Mouse (Mus musculus) hindbrain, embryonic 13.5 days (tissue): ENCODE data around the gene Mtrex. TPM values are rescaled to one million over a fixed set of nuclear protein-coding genes. Genes with fewer than 3 reads are reported as not detected.

Experiments
- ATAC-seq: fragments of 200-750 bp; cut with Nextera tagmentation; 2 replicates; pipeline ENCODE4 v1.8.0; 2017; ENCODE audit warnings: moderate TSS enrichment; ENCODE audit not compliant: low FRiP score
- H3K27ac ChIP-seq: fragments of 300-500 bp; sonication (generic); 2 replicates; pipeline ENCODE4 v1.5.1; 2015; ENCODE audit warnings: inconsistent platforms, mild to moderate bottlenecking, moderate library complexity
- H3K27me3 ChIP-seq: fragments of 300-500 bp; sonication (generic); 2 replicates; pipeline ENCODE4 v1.6.1; 2015; ENCODE audit warnings: mild to moderate bottlenecking, inconsistent platforms
- H3K36me3 ChIP-seq: fragments of 300-500 bp; sonication (generic); 2 replicates; pipeline ENCODE4 v1.6.1; 2015; ENCODE audit warnings: mild to moderate bottlenecking, inconsistent platforms
- H3K4me1 ChIP-seq: fragments of 300-500 bp; sonication (generic); replicated peaks from 2 replicates; pipeline ENCODE4 v1.6.1; 2015; ENCODE audit warnings: inconsistent platforms
- H3K4me2 ChIP-seq: fragments of 300-500 bp; sonication (generic); 2 replicates; pipeline ENCODE4 v1.6.1; 2015; ENCODE audit warnings: inconsistent platforms, mild to moderate bottlenecking, moderate library complexity
- H3K4me3 ChIP-seq: fragments of 300-500 bp; sonication (generic); 2 replicates; pipeline ENCODE4 v1.5.1; 2015; ENCODE audit warnings: mild to moderate bottlenecking, inconsistent platforms
- H3K9ac ChIP-seq: fragments of 300-500 bp; sonication (generic); 2 replicates; pipeline ENCODE4 v1.6.1; 2015; ENCODE audit warnings: mild to moderate bottlenecking, inconsistent platforms
- H3K9me3 ChIP-seq: fragments of 300-500 bp; sonication (generic); 2 replicates; pipeline ENCODE4 v1.6.1; 2016; ENCODE audit warnings: inconsistent platforms
- WGBS: fragments of 180-500 bp; shearing (Covaris S2); methylation state at CpG from one replicate; pipeline ENCODE4 v1.1.7; 2015; 5-methylcytosine and 5-hydroxymethylcytosine counted together
- polyA plus RNA-seq: library from polyadenylated mRNA; unstranded; fragments of >200 nt; fragmentation: Nextera tagmentation; extraction: Ambion mirVana; gene quantifications from 2 replicates; pipeline ENCODE4 v1.2.1, GENCODE M21; 2015

Mtrex gene
- polyA plus RNA-seq, 1 experiment from 2014 or later, result 66.8 TPM

- WGBS, result 97% methylated on average over 1 of the region's 1 CpGs
- no peak overlapping the region for H3K4me2 ChIP-seq
- H3K36me3 ChIP-seq, result peaks cover 58% of the 10 kb centered on the region
- no peak for ATAC-seq
- 0 out of 2 replicates have a peak, but pooled peaks cover 4% of the 10 kb centered on the region for H3K4me1 ChIP-seq
- H3K27ac ChIP-seq, result no peak overlapping the region
- H3K4me3 ChIP-seq, result no peak overlapping the region
- H3K9ac ChIP-seq, result no peak overlapping the region
- H3K9me3 ChIP-seq, result no peaks in the 10 kb centered on the region
- no peaks in the 10 kb centered on the region for H3K27me3 ChIP-seq
Measured at GRCm38 (mm10) chr13:112862978-112863677, 64.1 kb downstream of the Mtrex start.

DNA sequence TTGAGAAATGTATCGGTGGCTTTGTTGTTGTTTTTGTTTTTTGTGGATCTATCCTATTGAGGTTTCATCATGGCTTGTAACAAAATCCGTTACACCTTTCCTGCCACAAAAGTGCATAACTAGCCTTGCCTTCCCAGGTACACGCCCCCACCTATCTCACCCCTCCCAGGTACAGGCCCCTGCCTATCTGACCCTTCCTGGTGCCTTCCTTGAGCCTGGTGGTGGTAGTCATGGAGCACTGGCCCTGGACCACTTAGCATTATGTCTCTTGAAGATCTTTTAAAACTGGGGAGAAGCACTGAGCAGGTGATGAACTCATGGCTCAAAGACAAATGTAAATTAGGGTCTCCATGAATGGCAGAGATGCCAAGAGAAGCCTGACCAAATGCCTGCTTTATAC is 64.9 kb downstream of the Mtrex start:
- Histone ChIP-seq H3K27me3 (no peaks in the 10 kb centered on the region), H3K4me1 (0 out of 2 replicates have a peak, but pooled peaks cover 4% of the 10 kb centered on the region), H3K9ac (no peak overlapping the region), H3K4me2 (no peak overlapping the region), H3K27ac (no peak overlapping the region), H3K36me3 (peaks cover 52% of the 10 kb centered on the region), H3K4me3 (no peak overlapping the region), H3K9me3 (no peaks in the 10 kb centered on the region)
- no peak for ATAC-seq
- WGBS, result 76% methylated on average over 3 of the region's 3 CpGs

DNA sequence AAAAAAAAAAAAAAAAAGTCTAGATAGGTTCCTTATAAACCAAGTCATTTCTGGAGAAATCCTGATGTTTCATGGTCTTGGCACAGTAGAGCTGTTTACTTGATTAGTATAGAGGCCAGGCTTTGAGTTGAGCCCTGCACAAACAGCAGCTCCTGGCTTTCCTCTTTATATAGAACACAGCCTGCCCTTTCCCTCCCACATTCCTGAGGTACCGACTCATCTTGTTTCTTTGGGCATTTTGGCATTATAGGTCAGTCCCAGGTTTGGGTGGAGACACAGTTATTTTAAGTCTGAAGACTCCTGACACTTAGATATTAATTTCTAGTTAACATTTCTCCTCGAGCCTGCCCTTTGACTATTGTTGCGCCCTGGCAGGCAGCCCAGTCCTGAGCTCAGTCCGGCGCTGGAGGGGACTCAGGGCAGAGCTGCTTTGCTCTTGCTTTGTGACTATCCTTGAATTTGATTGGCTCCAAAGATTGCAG is 65.3 kb downstream of the Mtrex start:
- WGBS, result 41% methylated on average over 5 of the region's 5 CpGs
- H3K36me3 ChIP-seq, result peaks cover 54% of the 10 kb centered on the region
- no peaks in the 10 kb centered on the region for H3K27me3 ChIP-seq

GRCm38 (mm10) chr13:112860911-112861310 is 66.3 kb downstream of the Mtrex start:
- H3K4me1 ChIP-seq, result 0 out of 2 replicates have a peak, but pooled peaks cover 4% of the 10 kb centered on the region
- peaks cover 47% of the 10 kb centered on the region for H3K36me3 ChIP-seq
- no peaks in the 10 kb centered on the region for H3K27me3 ChIP-seq
- no peaks in the 10 kb centered on the region for H3K9me3 ChIP-seq
- no peak overlapping the region for H3K4me2 ChIP-seq
- no peak overlapping the region for H3K4me3 ChIP-seq
- no peak for ATAC-seq
- WGBS, result 93% methylated on average over 9 of the region's 9 CpGs
- no peak overlapping the region for H3K9ac ChIP-seq
- no peak overlapping the region for H3K27ac ChIP-seq

More for the DNA sequence above, 65.3 kb downstream of the Mtrex start:
- Histone ChIP-seq H3K27ac (no peak overlapping the region), H3K4me2 (no peak overlapping the region), H3K4me3 (no peak overlapping the region), H3K4me1 (0 out of 2 replicates have a peak, but pooled peaks cover 4% of the 10 kb centered on the region), H3K9me3 (no peaks in the 10 kb centered on the region), H3K9ac (no peak overlapping the region)
- no peak for ATAC-seq

DNA sequence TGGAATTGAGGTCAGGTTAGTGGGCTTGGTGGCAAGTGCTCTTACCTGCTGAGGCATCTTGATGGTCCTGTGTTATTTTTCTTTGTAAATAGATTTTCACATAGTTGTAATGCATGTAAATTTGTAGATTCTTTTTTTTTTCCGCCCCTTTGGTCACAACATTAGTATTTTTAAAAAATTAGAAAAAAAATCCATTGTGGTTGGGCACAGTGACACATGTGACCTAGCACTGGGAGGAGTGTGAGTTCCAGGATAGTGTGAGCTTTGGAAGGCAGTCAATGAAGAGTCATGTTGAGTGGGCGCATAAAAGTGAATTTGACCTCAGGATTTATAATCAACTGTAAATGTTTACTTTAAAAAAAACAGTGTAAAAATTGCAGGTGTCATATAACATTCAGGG is 66.8 kb downstream of the Mtrex start:
- H3K9me3 ChIP-seq, result no peaks in the 10 kb centered on the region
- ATAC-seq, result no peak
- no peak overlapping the region for H3K4me2 ChIP-seq
- H3K36me3 ChIP-seq, result peaks cover 42% of the 10 kb centered on the region
- H3K27me3 ChIP-seq, result no peaks in the 10 kb centered on the region
- no peak overlapping the region for H3K27ac ChIP-seq
- 0 out of 2 replicates have a peak, but pooled peaks cover 4% of the 10 kb centered on the region for H3K4me1 ChIP-seq
- WGBS, result 89% methylated on average over 2 of the region's 2 CpGs
- H3K9ac ChIP-seq, result no peak overlapping the region
- H3K4me3 ChIP-seq, result no peak overlapping the region

DNA sequence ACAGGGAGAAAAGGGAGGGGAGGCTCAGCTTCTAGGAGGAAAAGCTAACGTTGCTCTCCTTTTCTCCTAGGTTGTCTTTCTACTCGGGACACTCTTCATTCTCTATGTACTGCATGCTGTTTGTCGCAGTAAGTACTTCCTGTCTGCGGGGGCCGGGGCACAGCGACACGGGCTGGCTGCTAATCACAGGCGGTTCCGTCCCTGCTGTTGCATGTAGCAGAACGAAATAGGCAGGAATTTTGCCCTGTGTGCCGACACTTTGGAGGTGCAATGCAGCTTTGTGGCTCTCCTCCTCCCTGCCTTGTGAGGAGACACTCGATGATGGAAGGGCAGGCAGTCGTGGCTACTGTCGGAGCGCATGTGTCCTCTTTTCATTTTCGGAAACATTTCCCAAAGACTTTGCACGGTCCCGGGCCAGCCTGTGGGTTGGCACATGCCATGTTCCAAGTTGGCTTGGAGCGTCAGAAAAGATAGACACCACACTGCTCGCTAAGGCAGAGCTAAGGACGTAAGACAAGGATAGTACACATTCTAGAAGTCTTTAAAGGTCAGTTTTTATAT is 67.5 kb downstream of the Mtrex start:
- WGBS, result 91% methylated on average over 21 of the region's 21 CpGs
- H3K27me3 ChIP-seq, result no peaks in the 10 kb centered on the region
- H3K4me1 ChIP-seq, result 0 out of 2 replicates have a peak, but pooled peaks cover 4% of the 10 kb centered on the region
- no peak overlapping the region for H3K4me3 ChIP-seq
- H3K4me2 ChIP-seq, result no peak overlapping the region
- ATAC-seq, result no peak
- H3K27ac ChIP-seq, result no peak overlapping the region
- no peak overlapping the region for H3K9ac ChIP-seq
- H3K9me3 ChIP-seq, result no peaks in the 10 kb centered on the region
- H3K36me3 ChIP-seq, result peaks cover 37% of the 10 kb centered on the region

- Histone ChIP-seq H3K4me2 (no peak overlapping the region), H3K27ac (no peak overlapping the region), H3K4me3 (no peak overlapping the region), H3K27me3 (no peaks in the 10 kb centered on the region), H3K4me1 (peaks cover 15% of the 10 kb centered on the region; the same call in 1 of the 2 replicates), H3K9me3 (no peaks in the 10 kb centered on the region), H3K36me3 (peaks cover 25% of the 10 kb centered on the region), H3K9ac (no peak overlapping the region)
- ATAC-seq, result no peak
- 81% methylated on average over 7 of the region's 7 CpGs for WGBS
Measured at GRCm38 (mm10) chr13:112857921-112858320, 69.3 kb downstream of the Mtrex start.

GRCm38 (mm10) chr13:112854402-112854801 is 72.8 kb downstream of the Mtrex start:
- Histone ChIP-seq H3K4me1 (peaks cover 11% of the 10 kb centered on the region; the same call in 1 of the 2 replicates), H3K36me3 (peaks cover 11% of the 10 kb centered on the region), H3K4me2 (no peak overlapping the region), H3K27me3 (no peaks in the 10 kb centered on the region), H3K9ac (no peak overlapping the region), H3K4me3 (no peak overlapping the region), H3K27ac (no peak overlapping the region), H3K9me3 (no peaks in the 10 kb centered on the region)
- WGBS, result 56% methylated on average over 6 of the region's 6 CpGs
- ATAC-seq, result no peak

GRCm38 (mm10) chr13:112853710-112854316 is 73.4 kb downstream of the Mtrex start:
- 28% methylated on average over 17 of the region's 17 CpGs for WGBS
- H3K36me3 ChIP-seq, result peaks cover 9% of the 10 kb centered on the region
- H3K9ac ChIP-seq, result no peak overlapping the region
- ATAC-seq, result peak; percentile 43; the same call in 1 of the 2 replicates
- no peak overlapping the region for H3K4me2 ChIP-seq
- no peaks in the 10 kb centered on the region for H3K9me3 ChIP-seq
- H3K4me3 ChIP-seq, result no peak overlapping the region
- H3K27me3 ChIP-seq, result no peaks in the 10 kb centered on the region
- H3K4me1 ChIP-seq, result peaks cover 11% of the 10 kb centered on the region; the same call in 1 of the 2 replicates
- H3K27ac ChIP-seq, result no peak overlapping the region

DNA sequence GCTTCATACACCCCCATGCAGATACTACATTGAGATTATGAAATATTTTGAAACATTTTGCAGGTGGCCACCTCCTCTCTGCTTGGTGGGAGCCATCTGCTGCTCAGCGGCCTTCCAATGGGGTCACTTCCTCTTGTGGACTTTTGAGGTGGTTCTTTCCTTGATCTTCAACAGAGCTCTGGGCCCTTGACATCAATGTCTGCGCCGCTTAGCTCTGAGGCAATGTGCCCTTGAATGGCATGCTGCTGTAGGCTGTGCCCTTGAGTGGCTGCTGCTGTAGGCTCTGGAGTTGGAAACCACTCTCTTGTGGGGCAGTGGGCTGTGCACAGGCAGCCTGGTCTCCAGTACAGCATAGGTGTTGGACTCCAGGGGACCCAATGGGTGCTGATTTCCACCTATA is 81.3 kb downstream of the Mtrex start:
- H3K4me3 ChIP-seq, result no peak overlapping the region
- H3K27me3 ChIP-seq, result no peaks in the 10 kb centered on the region
- H3K9me3 ChIP-seq, result no peaks in the 10 kb centered on the region
- H3K36me3 ChIP-seq, result peaks cover 16% of the 10 kb centered on the region
- no peak overlapping the region for H3K4me2 ChIP-seq
- WGBS, result 96% methylated on average over 3 of the region's 3 CpGs
- H3K9ac ChIP-seq, result no peak overlapping the region
- no peak overlapping the region for H3K27ac ChIP-seq
- no peak for ATAC-seq
- H3K4me1 ChIP-seq, result no peaks in the 10 kb centered on the region; the same call in 1 of the 2 replicates

DNA sequence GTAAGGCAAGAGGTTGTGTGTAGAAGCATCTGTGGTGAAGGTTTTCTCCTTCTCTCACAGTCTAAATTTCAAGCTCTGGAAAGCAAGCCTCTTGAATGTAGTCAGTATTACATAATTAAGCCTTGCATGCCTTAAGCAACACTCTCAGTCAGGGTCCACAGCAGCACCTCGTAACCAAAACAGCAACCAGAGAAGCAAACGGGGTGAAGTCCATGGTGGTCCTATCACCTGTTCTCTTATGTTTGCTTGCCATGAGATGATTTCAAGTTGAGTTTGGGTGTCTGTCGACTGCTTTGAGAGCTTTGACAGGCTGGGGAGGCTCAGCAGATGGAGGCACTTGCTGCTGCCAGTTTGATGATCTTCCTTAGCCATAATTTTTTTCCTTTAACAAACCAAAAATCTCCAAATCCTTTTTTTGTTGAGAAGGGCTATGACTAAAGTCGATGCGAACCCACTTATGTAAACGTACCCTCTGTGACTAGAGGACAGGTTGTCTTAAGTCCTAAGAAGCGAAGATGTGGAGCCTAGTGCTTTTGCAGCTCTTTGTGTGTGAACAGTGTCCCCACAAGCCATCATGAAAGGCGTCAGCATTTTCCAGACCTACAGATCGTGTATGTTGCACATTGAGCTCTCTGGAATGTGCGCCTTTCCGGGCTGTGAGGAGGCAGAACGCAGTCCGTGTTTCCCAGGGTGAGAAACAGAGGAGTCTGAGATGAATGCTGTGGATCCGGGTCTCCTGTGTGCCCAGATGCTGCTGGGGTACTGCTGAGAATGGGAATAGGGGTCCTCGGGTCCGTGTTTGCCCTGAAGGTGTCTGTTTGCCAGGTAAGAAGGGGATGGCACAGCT is 86.7 kb downstream of the Mtrex start:
- H3K9ac ChIP-seq, result no peak overlapping the region
- H3K27ac ChIP-seq, result no peak overlapping the region
- no peaks in the 10 kb centered on the region for H3K9me3 ChIP-seq
- no peaks in the 10 kb centered on the region for H3K27me3 ChIP-seq
- peaks cover 10% of the 10 kb centered on the region for H3K36me3 ChIP-seq
- 91% methylated on average over 16 of the region's 16 CpGs for WGBS
- no peaks in the 10 kb centered on the region; the same call in 1 of the 2 replicates for H3K4me1 ChIP-seq
- no peak overlapping the region for H3K4me3 ChIP-seq
- no peak overlapping the region for H3K4me2 ChIP-seq
- no peak for ATAC-seq
